Mouse (Mus musculus): ENCODE measurements at regions not wholly inside any gene's neighbourhood (a gene's known extent, or its start where the extent isn't known, plus 50 kb on each side); places are given as distances from the start of the nearest gene placed in this dataset.
A peak's percentile ranks its signal among the peaks of the same experiment; 100 is the strongest.

- DNase-seq (ENCODE audit: low read depth, low spot score), result no peak
Observed at GRCm38 (mm10) chr15:70489548-70489947, 3344.8 kb upstream of the Gm6569 start.

GRCm38 (mm10) chr15:70507046-70507818 lies 3327.1 kb upstream of the Gm6569 start:
- DNase-seq (ENCODE audit: low read depth, low spot score), result no peak

- no peak for DNase-seq (ENCODE audit: low read depth, low spot score)
Observed at GRCm38 (mm10) chr15:70520551-70520950, 3313.8 kb upstream of the Gm6569 start.

GRCm38 (mm10) chr15:70554773-70555582 lies 3279.4 kb upstream of the Gm6569 start:
- peak; percentile 15 for DNase-seq (ENCODE audit: low read depth, low spot score)

- no peak for DNase-seq (ENCODE audit: low read depth, low spot score)
Observed at GRCm38 (mm10) chr15:70555583-70555894, 3278.8 kb upstream of the Gm6569 start.

GRCm38 (mm10) chr15:70594295-70594694 lies 3240.1 kb upstream of the Gm6569 start:
- no peak for DNase-seq (ENCODE audit: low read depth, low spot score)

GRCm38 (mm10) chr15:70600762-70601489 lies 3233.4 kb upstream of the Gm6569 start:
- DNase-seq (ENCODE audit: low read depth, low spot score), result no peak

- DNase-seq (ENCODE audit: low read depth, low spot score), result no peak
Observed at GRCm38 (mm10) chr15:70605251-70605650, 3229.1 kb upstream of the Gm6569 start.

- no peak for DNase-seq (ENCODE audit: low read depth, low spot score)
Observed at GRCm38 (mm10) chr15:70606896-70607295, 3227.5 kb upstream of the Gm6569 start.

GRCm38 (mm10) chr15:70618131-70618674 lies 3216.2 kb upstream of the Gm6569 start:
- no peak for DNase-seq (ENCODE audit: low read depth, low spot score)

GRCm38 (mm10) chr15:70641051-70641552 lies 3193.3 kb upstream of the Gm6569 start:
- DNase-seq (ENCODE audit: low read depth, low spot score), result no peak

- DNase-seq (ENCODE audit: low read depth, low spot score), result no peak
Observed at GRCm38 (mm10) chr15:70644447-70645202, 3189.7 kb upstream of the Gm6569 start.

GRCm38 (mm10) chr15:70675549-70675948 lies 3158.8 kb upstream of the Gm6569 start:
- no peak for DNase-seq (ENCODE audit: low read depth, low spot score)

GRCm38 (mm10) chr15:70704547-70704946 lies 3129.8 kb upstream of the Gm6569 start:
- DNase-seq (ENCODE audit: low read depth, low spot score), result no peak

- DNase-seq (ENCODE audit: low read depth, low spot score), result no peak
Observed at GRCm38 (mm10) chr15:70713736-70714135, 3120.6 kb upstream of the Gm6569 start.

GRCm38 (mm10) chr15:70727361-70727885 lies 3106.9 kb upstream of the Gm6569 start:
- no peak for DNase-seq (ENCODE audit: low read depth, low spot score)

- no peak for DNase-seq (ENCODE audit: low read depth, low spot score)
Observed at GRCm38 (mm10) chr15:70727956-70728355, 3106.4 kb upstream of the Gm6569 start.

GRCm38 (mm10) chr15:70744239-70744638 lies 3090.1 kb upstream of the Gm6569 start:
- DNase-seq (ENCODE audit: low read depth, low spot score), result no peak

- no peak for DNase-seq (ENCODE audit: low read depth, low spot score)
Observed at GRCm38 (mm10) chr15:70764045-70764444, 3070.3 kb upstream of the Gm6569 start.

GRCm38 (mm10) chr15:70764513-70764912 lies 3069.8 kb upstream of the Gm6569 start:
- DNase-seq (ENCODE audit: low read depth, low spot score), result no peak

- no peak for DNase-seq (ENCODE audit: low read depth, low spot score)
Observed at GRCm38 (mm10) chr15:70765471-70765870, 3068.9 kb upstream of the Gm6569 start.

All from retina, adult 2 months (tissue).